Mouse (Mus musculus) cortical plate, adult 2 months (tissue): ENCODE measurements around the gene Zmiz2.

Source experiments
- CTCF ChIP-seq: fragments of 200-500 bp; IDR thresholded peaks from 2 replicates; pipeline ENCODE4 v1.5.1; 2011; ENCODE audit warnings: mild to moderate bottlenecking, control low read depth, low read length; ENCODE audit not compliant: insufficient read depth; ENCODE audit errors: extremely low read depth
- POLR2A ChIP-seq: fragments of 200-500 bp; IDR thresholded peaks from 2 replicates; pipeline ENCODE4 v1.6.1; 2011; ENCODE audit warnings: mild to moderate bottlenecking, low read length, control low read depth; ENCODE audit not compliant: insufficient read depth; ENCODE audit errors: extremely low read depth

- TF ChIP-seq CTCF (no peak), POLR2A (no peak)
Measured at GRCm38 (mm10) chr11:6410050-6410602, 21.3 kb downstream of the Zmiz2 start.
